Mouse (Mus musculus): ENCODE results near the gene Vmn1r207-ps. TPM values are rescaled to one million over a fixed set of nuclear protein-coding genes. Genes with fewer than 3 reads are reported as not detected.
"Not testable (repeated sequence)": the region's sequence is repeated elsewhere in the genome, so short reads cannot be mapped to it uniquely, and the experiment has no call there.

Vmn1r207-ps gene
- not detected in 2 replicates for polyA plus RNA-seq (2015; fragmentation: Nextera tagmentation; extraction: Ambion mirVana)

GRCm38 (mm10) chr13:22729529-22729928 is at the start of gene Vmn1r207-ps:
TSS of gene Vmn1r207-ps (minus strand) at chr13:22729629.
- H3K9ac ChIP-seq; H3K9me3 ChIP-seq (replicated peaks); ATAC-seq (replicated peaks; ENCODE audit: insufficient number of reproducible peaks, insufficient read depth, low FRiP score, low read depth); H3K36me3 ChIP-seq; H3K27me3 ChIP-seq; H3K4me3 ChIP-seq; H3K27ac ChIP-seq; H3K4me1 ChIP-seq (replicated peaks); H3K4me2 ChIP-seq: not testable (repeated sequence)

GRCm38 (mm10) chr13:22777300-22777699 is 47.9 kb upstream of the Vmn1r207-ps start, which contains the start of gene Vmn1r208:
TSS of gene Vmn1r208 (minus strand) at chr13:22777400.
- not testable (repeated sequence) for H3K4me2 ChIP-seq; H3K27me3 ChIP-seq; H3K4me1 ChIP-seq (replicated peaks); ATAC-seq (replicated peaks; ENCODE audit: insufficient number of reproducible peaks, insufficient read depth, low FRiP score, low read depth); H3K36me3 ChIP-seq; H3K27ac ChIP-seq; H3K4me3 ChIP-seq; H3K9me3 ChIP-seq (replicated peaks); H3K9ac ChIP-seq
- WGBS, result no CpG with 5 or more reads among the region's 7 CpGs

GRCm38 (mm10) chr13:22771592-22771991 is 42.2 kb upstream of the Vmn1r207-ps start:
- H3K27ac ChIP-seq; H3K9ac ChIP-seq; H3K9me3 ChIP-seq (replicated peaks); ATAC-seq (replicated peaks; ENCODE audit: insufficient number of reproducible peaks, insufficient read depth, low FRiP score, low read depth); H3K36me3 ChIP-seq; H3K4me3 ChIP-seq; H3K27me3 ChIP-seq; H3K4me2 ChIP-seq; H3K4me1 ChIP-seq (replicated peaks): not testable (repeated sequence)
- 64% methylated on average over 1 of the region's 2 CpGs for WGBS

DNA sequence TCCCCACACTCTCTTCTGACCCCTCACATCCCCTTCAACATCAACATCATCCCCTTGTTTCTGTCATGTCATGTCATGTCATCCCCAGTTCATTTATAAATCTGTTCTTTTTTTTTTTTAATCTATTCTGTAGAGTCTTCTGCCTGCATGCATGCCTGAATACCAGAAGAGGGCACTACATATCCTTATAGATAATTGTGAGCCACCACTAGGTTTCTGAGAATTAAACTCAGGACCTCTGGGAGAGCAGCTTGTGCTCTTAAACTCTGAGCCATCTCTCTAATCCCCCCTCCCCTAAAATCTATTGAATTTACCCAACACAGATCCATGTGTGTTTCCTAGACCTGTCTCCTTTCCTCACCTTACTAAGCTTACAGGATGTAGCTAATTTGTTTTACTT is 18.1 kb upstream of the Vmn1r207-ps start:
- Histone ChIP-seq H3K27me3 (no peaks in the 10 kb centered on the region), H3K4me2 (no peak overlapping the region), H3K9me3 (replicated peaks) (no peaks in the 10 kb centered on the region), H3K9ac (no peak overlapping the region), H3K4me1 (replicated peaks) (no peaks in the 10 kb centered on the region), H3K36me3 (no peaks in the 10 kb centered on the region), H3K27ac (no peak overlapping the region), H3K4me3 (no peak overlapping the region)
- no peak for ATAC-seq (replicated peaks; ENCODE audit: insufficient number of reproducible peaks, insufficient read depth, low FRiP score, low read depth)

GRCm38 (mm10) chr13:22706947-22707346 is 22.5 kb downstream of the Vmn1r207-ps start:
- not testable (repeated sequence) for H3K36me3 ChIP-seq; H3K9me3 ChIP-seq (replicated peaks); ATAC-seq (replicated peaks; ENCODE audit: insufficient number of reproducible peaks, insufficient read depth, low FRiP score, low read depth); H3K9ac ChIP-seq; H3K4me2 ChIP-seq; H3K27me3 ChIP-seq; H3K4me3 ChIP-seq; H3K4me1 ChIP-seq (replicated peaks); H3K27ac ChIP-seq

DNA sequence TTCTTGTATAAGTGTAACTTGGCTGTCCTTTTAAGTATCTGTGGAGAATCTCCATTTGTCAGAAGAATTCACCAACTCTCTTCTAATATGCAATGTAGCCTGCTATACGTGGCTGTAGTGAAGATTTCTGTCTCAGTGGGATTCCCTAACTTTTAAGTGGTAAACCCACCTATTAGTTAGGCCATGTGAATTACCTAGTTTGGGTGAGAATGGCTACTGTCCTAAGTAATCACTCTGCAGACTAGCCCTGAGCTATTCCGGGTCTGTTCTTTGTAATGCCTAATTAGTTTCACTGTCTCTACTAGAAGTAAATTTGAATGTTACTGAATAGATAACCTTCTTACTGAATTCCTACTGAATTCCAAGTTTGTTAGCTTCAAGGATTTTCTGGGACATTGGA is 26.5 kb downstream of the Vmn1r207-ps start:
- H3K4me1 ChIP-seq (replicated peaks); H3K27ac ChIP-seq; H3K4me2 ChIP-seq; ATAC-seq (replicated peaks; ENCODE audit: insufficient number of reproducible peaks, insufficient read depth, low FRiP score, low read depth); H3K27me3 ChIP-seq; H3K36me3 ChIP-seq; H3K9me3 ChIP-seq (replicated peaks); H3K9ac ChIP-seq; H3K4me3 ChIP-seq: not testable (repeated sequence)
- WGBS, result 48% methylated on average over 2 of the region's 2 CpGs

Other genes with a start within 250 kb of the Vmn1r207-ps start
- not detected in 2 replicates for gene Vmn1r202, start 224.2 kb downstream of the Vmn1r207-ps start, polyA plus RNA-seq (2015; fragmentation: Nextera tagmentation; extraction: Ambion mirVana)
- gene Vmn1r203, start 211.5 kb downstream of the Vmn1r207-ps start, polyA plus RNA-seq (2015; fragmentation: Nextera tagmentation; extraction: Ambion mirVana), result not detected in 2 replicates
- not detected in 2 replicates for gene Vmn1r204, start 176.4 kb downstream of the Vmn1r207-ps start, polyA plus RNA-seq (2015; fragmentation: Nextera tagmentation; extraction: Ambion mirVana)
- not detected in 2 replicates for gene Vmn1r205, start 136.6 kb downstream of the Vmn1r207-ps start, polyA plus RNA-seq (2015; fragmentation: Nextera tagmentation; extraction: Ambion mirVana)
- gene Vmn1r206, start 105.4 kb downstream of the Vmn1r207-ps start, polyA plus RNA-seq (2015; fragmentation: Nextera tagmentation; extraction: Ambion mirVana), result not detected in 2 replicates
- not detected in 2 replicates for gene Vmn1r208, start 47.8 kb upstream of the Vmn1r207-ps start, polyA plus RNA-seq (2015; fragmentation: Nextera tagmentation; extraction: Ambion mirVana)
- not detected in 2 replicates for gene Vmn1r209, start 80.1 kb upstream of the Vmn1r207-ps start, polyA plus RNA-seq (2015; fragmentation: Nextera tagmentation; extraction: Ambion mirVana)
- not detected in 2 replicates for gene Vmn1r210, start 101.7 kb upstream of the Vmn1r207-ps start, polyA plus RNA-seq (2015; fragmentation: Nextera tagmentation; extraction: Ambion mirVana)
- not detected in 2 replicates for gene Vmn1r211, start 127.9 kb upstream of the Vmn1r207-ps start, polyA plus RNA-seq (2015; fragmentation: Nextera tagmentation; extraction: Ambion mirVana)
- not detected in 2 replicates for gene Vmn1r212, start 154.6 kb upstream of the Vmn1r207-ps start, polyA plus RNA-seq (2015; fragmentation: Nextera tagmentation; extraction: Ambion mirVana)

All from heart, embryonic 15.5 days (tissue).